Mouse (Mus musculus) hindbrain, embryonic 11.5 days (tissue): ENCODE measurements around the gene Cds1. TPM values are rescaled to one million over a fixed set of nuclear protein-coding genes. Genes with fewer than 3 reads are reported as not detected.
A peak's percentile ranks its signal among the peaks of the same experiment; 100 is the strongest.

Experiments used
- ATAC-seq: fragments of 200-750 bp; cut with Nextera tagmentation; 2 replicates; pipeline ENCODE4 v1.8.0; 2017; ENCODE audit warnings: mild to moderate bottlenecking, moderate TSS enrichment, moderate library complexity; ENCODE audit not compliant: low FRiP score
- DNase-seq: peaks from one replicate; pipeline ENCODE4 v3.0.0-alpha.2; 2015; ENCODE audit warnings: low spot score
- H3K27ac ChIP-seq: fragments of 300-500 bp; sonication (generic); 2 replicates; pipeline ENCODE4 v1.5.1; 2014; ENCODE audit warnings: mild to moderate bottlenecking, low read depth, low read length
- H3K27me3 ChIP-seq: fragments of 300-500 bp; sonication (generic); 2 replicates; pipeline ENCODE4 v1.6.1; 2014; ENCODE audit warnings: mild to moderate bottlenecking, low read length, moderate library complexity, mixed read lengths; ENCODE audit not compliant: control insufficient read depth, insufficient read depth
- H3K36me3 ChIP-seq: fragments of 300-500 bp; sonication (generic); 2 replicates; pipeline ENCODE4 v1.6.1; 2014; ENCODE audit warnings: mild to moderate bottlenecking, low read length, moderate library complexity, mixed read lengths; ENCODE audit not compliant: control insufficient read depth, insufficient read depth
- H3K4me1 ChIP-seq: fragments of 300-500 bp; sonication (generic); replicated peaks from 2 replicates; pipeline ENCODE4 v1.6.1; 2014; ENCODE audit warnings: low read length, mixed read lengths; ENCODE audit not compliant: control insufficient read depth, insufficient read depth
- H3K4me2 ChIP-seq: fragments of 300-500 bp; sonication (generic); replicated peaks from 2 replicates; pipeline ENCODE4 v1.6.1; 2014; ENCODE audit warnings: mild to moderate bottlenecking, low read depth, low read length
- H3K4me3 ChIP-seq: fragments of 300-500 bp; sonication (generic); 2 replicates; pipeline ENCODE4 v1.5.1; 2014; ENCODE audit warnings: low read depth, low read length
- H3K9ac ChIP-seq: fragments of 300-500 bp; sonication (generic); 2 replicates; pipeline ENCODE4 v1.6.1; 2014; ENCODE audit warnings: low read depth, low read length
- H3K9me3 ChIP-seq: fragments of 300-500 bp; sonication (generic); 2 replicates; pipeline ENCODE4 v1.6.1; 2016; ENCODE audit warnings: low read length; ENCODE audit not compliant: control insufficient read depth
- WGBS: fragments of 180-500 bp; shearing (Covaris S2); extraction: QIAGEN DNeasy Blood & Tissue Kit; methylation state at CpG from one replicate; pipeline ENCODE4 v1.1.7; 2014; 5-methylcytosine and 5-hydroxymethylcytosine counted together
- polyA plus RNA-seq: library from polyadenylated mRNA; unstranded; fragments of >200 nt; fragmentation: Nextera tagmentation; extraction: Ambion mirVana; gene quantifications from 2 replicates; pipeline ENCODE4 v1.2.1, GENCODE M21; 2014

The Cds1 gene
- polyA plus RNA-seq, 1 experiment from 2014 or later = 2.2 TPM

GRCm38 (mm10) chr5:101840476-101840875, 75.5 kb downstream of the Cds1 start:
- peaks cover 8% of the 10 kb centered on the region for H3K36me3 ChIP-seq
- WGBS = 99% methylated on average over 5 of the region's 5 CpGs
- ATAC-seq = no peak

GRCm38 (mm10) chr5:101845011-101845410, 80.1 kb downstream of the Cds1 start:
- 92% methylated on average over 14 of the region's 14 CpGs for WGBS
- no peak overlapping the region for H3K27ac ChIP-seq
- ATAC-seq = no peak
- H3K27me3 ChIP-seq = no peaks in the 10 kb centered on the region
- no peak overlapping the region for H3K4me3 ChIP-seq
- H3K36me3 ChIP-seq = peaks cover 22% of the 10 kb centered on the region
- no peaks in the 10 kb centered on the region for H3K4me1 ChIP-seq
- no peak for DNase-seq
- no peak overlapping the region for H3K4me2 ChIP-seq
- H3K9ac ChIP-seq = no peak overlapping the region
- no peaks in the 10 kb centered on the region for H3K9me3 ChIP-seq

More at GRCm38 (mm10) chr5:101840476-101840875, 75.5 kb downstream of the Cds1 start:
- H3K9ac ChIP-seq = no peak overlapping the region
- no peaks in the 10 kb centered on the region for H3K9me3 ChIP-seq
- H3K27ac ChIP-seq = no peak overlapping the region
- no peak overlapping the region for H3K4me2 ChIP-seq
- no peak for DNase-seq
- H3K4me3 ChIP-seq = no peak overlapping the region
- no peaks in the 10 kb centered on the region for H3K27me3 ChIP-seq
- no peaks in the 10 kb centered on the region for H3K4me1 ChIP-seq

DNA sequence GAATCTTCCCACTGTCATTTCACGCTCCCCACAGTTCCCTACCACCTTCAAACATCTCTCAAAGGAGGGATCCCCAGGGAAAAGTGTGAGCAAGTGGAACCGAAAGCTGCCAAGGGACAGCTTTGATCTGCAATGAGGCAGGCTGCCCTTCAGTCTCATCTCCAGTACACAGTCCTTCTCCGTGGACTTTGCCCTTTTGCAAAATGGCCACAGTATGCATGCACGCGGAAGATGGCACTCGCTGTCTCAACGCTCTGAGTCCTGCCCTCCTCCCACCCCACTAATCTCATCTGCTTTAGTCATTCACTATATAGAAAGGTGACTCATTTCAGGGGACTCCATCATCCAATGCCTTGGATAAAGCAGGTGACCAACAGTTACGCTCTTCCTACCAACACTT, 81.0 kb downstream of the Cds1 start:
- no peaks in the 10 kb centered on the region for H3K4me1 ChIP-seq
- no peaks in the 10 kb centered on the region for H3K27me3 ChIP-seq
- no peak overlapping the region for H3K4me3 ChIP-seq
- peaks cover 22% of the 10 kb centered on the region for H3K36me3 ChIP-seq
- H3K9me3 ChIP-seq = no peaks in the 10 kb centered on the region
- ATAC-seq = no peak
- no peak overlapping the region for H3K4me2 ChIP-seq
- H3K27ac ChIP-seq = no peak overlapping the region
- H3K9ac ChIP-seq = no peak overlapping the region
- no peak for DNase-seq
- 96% methylated on average over 8 of the region's 8 CpGs for WGBS

DNA sequence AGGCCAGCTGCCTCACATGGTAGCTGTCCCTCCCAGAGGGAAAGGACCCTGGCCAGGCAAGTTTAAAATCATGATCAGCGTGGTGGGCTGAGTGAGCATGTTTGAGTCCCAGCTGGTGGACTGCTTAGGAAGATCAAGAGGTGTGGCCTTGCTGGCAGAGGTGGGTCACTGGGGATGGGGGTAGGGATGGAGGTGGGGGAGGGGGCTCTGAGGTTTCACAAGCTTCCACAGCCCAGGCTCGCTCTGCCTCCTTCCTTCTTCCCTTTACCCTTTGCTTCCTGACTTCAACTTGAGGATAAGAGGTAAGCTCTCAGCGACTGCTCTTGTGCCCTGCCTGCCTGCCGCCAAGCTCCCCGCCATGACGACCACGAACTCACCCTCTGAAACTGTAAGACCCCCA, 82.4 kb downstream of the Cds1 start:
- Histone ChIP-seq H3K27me3 (no peaks in the 10 kb centered on the region), H3K9me3 (no peaks in the 10 kb centered on the region), H3K4me3 (no peak overlapping the region), H3K4me2 (no peak overlapping the region), H3K4me1 (no peaks in the 10 kb centered on the region), H3K27ac (no peak overlapping the region), H3K36me3 (peaks cover 23% of the 10 kb centered on the region), H3K9ac (no peak overlapping the region)
- DNase-seq (no peak), ATAC-seq (no peak)
- 81% methylated on average over 7 of the region's 7 CpGs for WGBS

DNA sequence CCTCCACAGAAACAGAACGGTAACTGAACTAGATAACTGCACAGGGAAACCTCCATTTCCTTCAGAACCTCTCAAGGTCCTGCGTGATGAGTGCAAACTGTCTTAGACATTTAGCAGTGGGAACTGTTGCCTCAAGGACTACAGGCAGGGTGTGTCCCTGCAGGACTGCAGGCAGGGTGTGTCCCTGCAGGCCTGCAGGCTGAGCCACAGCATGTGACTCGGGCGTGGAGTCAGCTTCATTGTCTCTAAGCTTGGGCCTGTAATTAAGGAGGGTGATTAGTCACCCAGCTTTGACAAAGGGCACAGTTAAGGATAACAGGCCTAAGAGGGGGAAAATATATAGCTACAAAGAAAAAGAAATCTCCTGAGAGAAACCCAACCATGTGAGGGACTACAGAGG, 82.8 kb downstream of the Cds1 start:
- no peak for ATAC-seq
- no peak overlapping the region for H3K27ac ChIP-seq
- 77% methylated on average over 4 of the region's 4 CpGs for WGBS
- H3K4me2 ChIP-seq = no peak overlapping the region
- no peak overlapping the region for H3K4me3 ChIP-seq
- H3K9ac ChIP-seq = no peak overlapping the region
- H3K4me1 ChIP-seq = no peaks in the 10 kb centered on the region
- DNase-seq = no peak
- no peaks in the 10 kb centered on the region for H3K27me3 ChIP-seq
- H3K9me3 ChIP-seq = no peaks in the 10 kb centered on the region
- peaks cover 23% of the 10 kb centered on the region for H3K36me3 ChIP-seq

DNA sequence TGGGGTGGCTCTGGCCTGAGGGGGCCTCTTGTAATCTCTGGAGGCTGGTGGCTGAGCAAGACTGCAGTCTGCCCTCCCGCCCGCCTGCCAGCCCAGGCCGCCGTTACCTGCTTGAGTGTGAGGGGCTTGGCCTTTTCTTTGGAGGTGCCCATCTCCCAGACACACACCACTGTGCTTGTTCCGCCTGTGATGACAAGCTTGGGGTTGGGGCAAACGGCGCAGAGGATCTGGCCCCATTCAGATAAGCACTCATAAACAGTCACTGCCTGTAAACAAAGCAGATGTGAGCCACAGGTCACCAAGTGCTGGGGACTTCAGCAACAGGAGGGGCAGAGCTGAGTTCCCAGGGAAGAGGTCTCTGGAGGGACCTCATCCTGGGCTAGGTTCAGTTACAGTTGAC, 86.2 kb downstream of the Cds1 start:
- Histone ChIP-seq H3K9ac (no peak overlapping the region), H3K9me3 (no peaks in the 10 kb centered on the region), H3K36me3 (peaks cover 31% of the 10 kb centered on the region), H3K27ac (no peak overlapping the region), H3K4me3 (no peak overlapping the region), H3K4me1 (no peaks in the 10 kb centered on the region), H3K27me3 (no peaks in the 10 kb centered on the region), H3K4me2 (no peak overlapping the region)
- WGBS = 95% methylated on average over 7 of the region's 7 CpGs
- no peak for DNase-seq
- ATAC-seq = no peak

DNA sequence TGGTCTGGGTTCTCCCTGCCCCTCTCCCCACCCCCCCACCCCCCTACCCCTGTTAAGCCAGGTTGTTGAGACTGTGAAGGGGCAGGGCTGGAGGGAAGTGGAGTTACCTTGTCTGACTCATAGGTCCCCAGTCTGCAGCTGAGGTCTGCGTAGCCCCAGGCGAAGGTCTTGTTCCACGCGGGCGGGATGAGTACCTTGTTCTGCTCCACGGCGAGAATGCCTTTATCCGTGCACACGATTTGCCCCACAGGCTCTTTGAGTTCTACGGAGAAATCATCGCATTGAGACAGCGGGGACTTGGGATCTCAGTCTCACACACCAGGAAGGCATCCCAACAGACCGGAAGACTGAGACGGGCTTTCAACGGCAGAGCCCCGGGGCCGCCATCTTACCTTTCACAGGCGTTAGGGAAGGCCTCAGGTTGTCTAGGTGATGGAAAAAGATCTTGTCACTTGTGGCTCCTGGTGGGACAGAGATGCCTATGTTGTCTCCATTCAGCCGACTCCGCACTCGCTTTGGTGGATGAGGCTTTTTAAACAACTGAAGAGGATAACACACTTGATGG, 87.3 kb downstream of the Cds1 start:
- Histone ChIP-seq H3K4me2 (no peak overlapping the region), H3K4me3 (no peak overlapping the region), H3K9me3 (no peaks in the 10 kb centered on the region), H3K27ac (no peak overlapping the region), H3K36me3 (peaks cover 31% of the 10 kb centered on the region), H3K27me3 (no peaks in the 10 kb centered on the region), H3K4me1 (no peaks in the 10 kb centered on the region), H3K9ac (no peak overlapping the region)
- WGBS = 96% methylated on average over 21 of the region's 21 CpGs
- no peak for ATAC-seq
- DNase-seq = no peak

- Histone ChIP-seq H3K27ac (no peak overlapping the region), H3K4me3 (no peak overlapping the region), H3K9ac (no peak overlapping the region), H3K36me3 (peaks cover 22% of the 10 kb centered on the region), H3K27me3 (no peaks in the 10 kb centered on the region), H3K4me2 (no peak overlapping the region), H3K9me3 (no peaks in the 10 kb centered on the region), H3K4me1 (no peaks in the 10 kb centered on the region)
- no peak for ATAC-seq
- 95% methylated on average over 11 of the region's 11 CpGs for WGBS
- DNase-seq = no peak
Measured at GRCm38 (mm10) chr5:101854100-101854499, 89.2 kb downstream of the Cds1 start.

DNA sequence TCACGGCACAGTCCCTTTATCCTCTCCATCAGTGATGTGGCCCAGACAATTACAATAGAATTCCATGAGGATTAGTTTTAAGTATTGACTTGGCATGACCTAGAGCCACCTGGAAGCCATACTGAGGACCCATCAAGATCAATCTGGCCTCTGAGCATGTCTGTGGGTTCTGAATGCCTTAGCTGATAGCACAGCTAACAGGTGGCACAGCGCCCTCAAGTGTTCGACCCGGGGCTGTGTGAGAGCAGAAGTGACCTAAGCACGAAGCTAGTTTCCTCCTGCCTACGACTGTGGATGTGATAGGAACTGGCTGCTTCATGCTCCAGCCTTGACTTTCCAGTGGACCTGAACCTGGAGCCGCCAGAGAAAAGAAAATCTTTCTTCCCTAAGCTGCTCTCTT, 89.7 kb downstream of the Cds1 start:
- no peak for ATAC-seq
- WGBS = 91% methylated on average over 7 of the region's 7 CpGs
- H3K9me3 ChIP-seq = no peaks in the 10 kb centered on the region
- peak; percentile 26 for DNase-seq
- H3K4me1 ChIP-seq = no peaks in the 10 kb centered on the region
- H3K27me3 ChIP-seq = no peaks in the 10 kb centered on the region
- H3K27ac ChIP-seq = no peak overlapping the region
- no peak overlapping the region for H3K4me3 ChIP-seq
- H3K9ac ChIP-seq = no peak overlapping the region
- H3K36me3 ChIP-seq = peaks cover 23% of the 10 kb centered on the region
- no peak overlapping the region for H3K4me2 ChIP-seq
